Mouse (Mus musculus) forebrain, postnatal 0 days (tissue): ENCODE data around the gene Dlgap1. TPM values are rescaled to one million over a fixed set of nuclear protein-coding genes. Genes with fewer than 3 reads are reported as not detected.

Source experiments
- ATAC-seq: fragments of 200-750 bp; cut with Nextera tagmentation; 2 replicates; pipeline ENCODE4 v1.8.0; 2017; ENCODE audit warnings: mild to moderate bottlenecking, moderate library complexity
- DNase-seq: peaks from one replicate; pipeline ENCODE4 v3.0.0-alpha.2; 2015
- H3K27ac ChIP-seq: fragments of 300-500 bp; sonication (generic); 2 replicates; pipeline ENCODE4 v1.5.1; 2014; ENCODE audit warnings: low read depth, mild to moderate bottlenecking, antibody characterized with exemption, low read length, moderate library complexity, mixed read lengths
- H3K27me3 ChIP-seq: fragments of 300-500 bp; sonication (generic); 2 replicates; pipeline ENCODE4 v1.6.1; 2014; ENCODE audit warnings: mild to moderate bottlenecking, low read length, mixed read lengths; ENCODE audit not compliant: insufficient read depth
- H3K36me3 ChIP-seq: fragments of 300-500 bp; sonication (generic); 2 replicates; pipeline ENCODE4 v1.6.1; 2014; ENCODE audit warnings: mild to moderate bottlenecking, moderate library complexity; ENCODE audit not compliant: insufficient read depth
- H3K4me1 ChIP-seq: fragments of 300-500 bp; sonication (generic); 2 replicates; pipeline ENCODE4 v1.6.1; 2014; ENCODE audit warnings: antibody characterized with exemption; ENCODE audit not compliant: insufficient read depth
- H3K4me2 ChIP-seq: fragments of 300-500 bp; sonication (generic); 2 replicates; pipeline ENCODE4 v1.6.1; 2014; ENCODE audit warnings: low read depth, mild to moderate bottlenecking, moderate library complexity
- H3K4me3 ChIP-seq: fragments of 300-500 bp; sonication (generic); 2 replicates; pipeline ENCODE4 v1.5.1; 2014; ENCODE audit warnings: low read depth, low read length, mixed read lengths
- H3K9ac ChIP-seq: fragments of 300-500 bp; sonication (generic); 2 replicates; pipeline ENCODE4 v1.6.1; 2014; ENCODE audit warnings: mild to moderate bottlenecking
- H3K9me3 ChIP-seq: fragments of 300-500 bp; sonication (generic); 2 replicates; pipeline ENCODE4 v1.6.1; 2016; ENCODE audit warnings: low read length
- CTCF ChIP-seq: sonication (generic); IDR thresholded peaks from 2 replicates; pipeline ENCODE4 v1.5.1; 2016; ENCODE audit warnings: antibody characterized with exemption, control low read depth, low read depth
- WGBS: fragments of 180-500 bp; shearing (Covaris S2); extraction: QIAGEN DNeasy Blood & Tissue Kit; methylation state at CpG from one replicate; pipeline ENCODE4 v1.1.7; 2014; 5-methylcytosine and 5-hydroxymethylcytosine counted together
- polyA plus RNA-seq: library from polyadenylated mRNA; unstranded; fragments of >200 nt; fragmentation: Nextera tagmentation; extraction: Ambion mirVana; gene quantifications from 2 replicates; pipeline ENCODE4 v1.2.1, GENCODE M21; 2015
- total RNA-seq: library from RNA; depleted of rRNA; stranded (reverse); fragments of >200 nt; gene quantifications from 2 replicates; pipeline ENCODE4 v1.2.3, GENCODE M21; 2014

Dlgap1 gene
- total and polyA plus RNA-seq, 2 experiments from 2014 or later = 44.8 to 105 TPM

- Histone ChIP-seq H3K9me3 (no peaks in the 10 kb centered on the region), H3K9ac (no peak overlapping the region), H3K4me1 (peaks cover 9% of the 10 kb centered on the region; the same call in 1 of the 2 replicates), H3K4me2 (no peak overlapping the region), H3K36me3 (no peaks in the 10 kb centered on the region), H3K27ac (no peak overlapping the region), H3K4me3 (no peak overlapping the region), H3K27me3 (no peaks in the 10 kb centered on the region)
- 94% methylated on average over 5 of the region's 5 CpGs for WGBS
- TF ChIP-seq CTCF = no peak
- no peak for ATAC-seq
- no peak for DNase-seq
These were observed 775.8 kb downstream of the Dlgap1 start for GRCm38 (mm10) chr17:70744570-70745153.

- no peak for TF ChIP-seq CTCF
- Histone ChIP-seq H3K4me1 (peaks cover 9% of the 10 kb centered on the region; the same call in 1 of the 2 replicates), H3K4me2 (no peak overlapping the region), H3K36me3 (no peaks in the 10 kb centered on the region), H3K9ac (no peak overlapping the region), H3K27ac (no peak overlapping the region), H3K9me3 (no peaks in the 10 kb centered on the region), H3K4me3 (no peak overlapping the region), H3K27me3 (no peaks in the 10 kb centered on the region)
- WGBS = 87% methylated on average over 6 of the region's 6 CpGs
- DNase-seq (no peak), ATAC-seq (no peak)
These were observed 776.5 kb downstream of the Dlgap1 start for GRCm38 (mm10) chr17:70745385-70745784.

GRCm38 (mm10) chr17:70746379-70747079 lies 777.7 kb downstream of the Dlgap1 start:
- Histone ChIP-seq H3K4me1 (peaks cover 9% of the 10 kb centered on the region; the same call in 1 of the 2 replicates), H3K27me3 (no peaks in the 10 kb centered on the region), H3K36me3 (no peaks in the 10 kb centered on the region), H3K4me3 (no peak overlapping the region), H3K4me2 (no peak overlapping the region), H3K9me3 (no peaks in the 10 kb centered on the region), H3K9ac (no peak overlapping the region), H3K27ac (no peak overlapping the region)
- ATAC-seq = no peak; the same call in 1 of the 2 replicates
- no peak for DNase-seq
- no peak for TF ChIP-seq CTCF
- WGBS = 30% methylated on average over 9 of the region's 9 CpGs

- no peak overlapping the region for H3K27ac ChIP-seq
- no peak overlapping the region for H3K9ac ChIP-seq
- WGBS = 4% methylated on average over 23 of the region's 23 CpGs
- no peaks in the 10 kb centered on the region for H3K36me3 ChIP-seq
- no peaks in the 10 kb centered on the region for H3K27me3 ChIP-seq
- peak; percentile 43; the same call in 1 of the 2 replicates for ATAC-seq
- no peaks in the 10 kb centered on the region for H3K9me3 ChIP-seq
- peak overlapping the region; percentile 19 for H3K4me3 ChIP-seq
- DNase-seq = no peak
- TF ChIP-seq CTCF = no peak
- H3K4me2 ChIP-seq = peak overlapping the region; percentile 42
- H3K4me1 ChIP-seq = peaks cover 9% of the 10 kb centered on the region; the same call in 1 of the 2 replicates
These were observed 779.0 kb downstream of the Dlgap1 start for GRCm38 (mm10) chr17:70747731-70748475.

GRCm38 (mm10) chr17:70748476-70748830 lies 779.6 kb downstream of the Dlgap1 start:
- H3K4me3 ChIP-seq = no peak overlapping the region
- H3K4me1 ChIP-seq = peaks cover 9% of the 10 kb centered on the region; the same call in 1 of the 2 replicates
- H3K4me2 ChIP-seq = peak overlapping the region; percentile 42
- no peaks in the 10 kb centered on the region for H3K27me3 ChIP-seq
- no peak overlapping the region for H3K27ac ChIP-seq
- DNase-seq (no peak), ATAC-seq (no peak)
- WGBS = 20% methylated on average over 10 of the region's 10 CpGs
- H3K9ac ChIP-seq = no peak overlapping the region
- no peak for TF ChIP-seq CTCF
- no peaks in the 10 kb centered on the region for H3K36me3 ChIP-seq
- no peaks in the 10 kb centered on the region for H3K9me3 ChIP-seq

GRCm38 (mm10) chr17:70748964-70749650 lies 780.2 kb downstream of the Dlgap1 start:
- no peaks in the 10 kb centered on the region for H3K27me3 ChIP-seq
- no peak overlapping the region for H3K27ac ChIP-seq
- H3K9ac ChIP-seq = no peak overlapping the region
- 56% methylated on average over 7 of the region's 7 CpGs for WGBS
- H3K36me3 ChIP-seq = no peaks in the 10 kb centered on the region
- H3K4me3 ChIP-seq = no peak overlapping the region
- H3K9me3 ChIP-seq = no peaks in the 10 kb centered on the region
- TF ChIP-seq CTCF = no peak
- DNase-seq (no peak), ATAC-seq (no peak)
- peaks cover 9% of the 10 kb centered on the region; the same call in 1 of the 2 replicates for H3K4me1 ChIP-seq
- H3K4me2 ChIP-seq = no peak overlapping the region
